Mouse (Mus musculus): ENCODE data around the gene B3galnt2. TPM values are rescaled to one million over a fixed set of nuclear protein-coding genes. Genes with fewer than 3 reads are reported as not detected.
"Not testable (repeated sequence)": the region's sequence is repeated elsewhere in the genome, so short reads cannot be mapped to it uniquely, and the experiment has no call there.

The B3galnt2 gene
- total RNA-seq, 4 experiments from 2014 or later: 67.8 to 85.4 (median 73.2) TPM

GRCm38 (mm10) chr13:14004999-14005398, 50.7 kb downstream of the B3galnt2 start:
- DNase-seq (ENCODE audit: low spot score in 2 of 2): no peak

- no peak for DNase-seq (ENCODE audit: low spot score in 2 of 2)
These were observed 51.8 kb downstream of the B3galnt2 start for GRCm38 (mm10) chr13:14006056-14006455.

GRCm38 (mm10) chr13:14011454-14011995, 57.3 kb downstream of the B3galnt2 start:
- no peak for DNase-seq (ENCODE audit: low spot score in 2 of 2)

GRCm38 (mm10) chr13:14014001-14014400, 59.7 kb downstream of the B3galnt2 start:
- no peak for DNase-seq (ENCODE audit: low spot score in 2 of 2)

GRCm38 (mm10) chr13:14014540-14014939, 60.3 kb downstream of the B3galnt2 start:
- DNase-seq (ENCODE audit: low spot score in 2 of 2): no peak

- DNase-seq (ENCODE audit: low spot score in 2 of 2): no peak
These were observed 61.3 kb downstream of the B3galnt2 start for GRCm38 (mm10) chr13:14015609-14016008.

- DNase-seq (ENCODE audit: low spot score in 2 of 2): no peak
These were observed 64.0 kb downstream of the B3galnt2 start for GRCm38 (mm10) chr13:14018283-14018682.

- no peak for DNase-seq (ENCODE audit: low spot score in 2 of 2)
These were observed 64.6 kb downstream of the B3galnt2 start for GRCm38 (mm10) chr13:14018852-14019251.

- not testable (repeated sequence) for DNase-seq (ENCODE audit: low spot score in 2 of 2)
These were observed 67.1 kb downstream of the B3galnt2 start for GRCm38 (mm10) chr13:14021417-14021816.

- no peak for DNase-seq (ENCODE audit: low spot score in 2 of 2)
These were observed 71.3 kb downstream of the B3galnt2 start for GRCm38 (mm10) chr13:14025554-14025953.

- DNase-seq (ENCODE audit: low spot score in 2 of 2): no peak
These were observed 72.0 kb downstream of the B3galnt2 start for GRCm38 (mm10) chr13:14026154-14026820.

- DNase-seq (ENCODE audit: low spot score in 2 of 2): no peak
These were observed 79.2 kb downstream of the B3galnt2 start for GRCm38 (mm10) chr13:14033309-14034072.

- DNase-seq (ENCODE audit: low spot score in 2 of 2): no peak
These were observed 79.7 kb downstream of the B3galnt2 start for GRCm38 (mm10) chr13:14034073-14034348.

- not testable (repeated sequence) for DNase-seq (ENCODE audit: low spot score in 2 of 2)
These were observed 81.1 kb downstream of the B3galnt2 start for GRCm38 (mm10) chr13:14035352-14035751.

- DNase-seq (ENCODE audit: low spot score in 2 of 2): no peak
These were observed 81.8 kb downstream of the B3galnt2 start for GRCm38 (mm10) chr13:14035875-14036630.

GRCm38 (mm10) chr13:14038911-14039291, 84.6 kb downstream of the B3galnt2 start:
- DNase-seq (ENCODE audit: low spot score in 2 of 2): no peak

- peak; percentile 80 to 84 for DNase-seq (ENCODE audit: low spot score in 2 of 2)
These were observed 85.2 kb downstream of the B3galnt2 start, which contains the start of gene Tbce for GRCm38 (mm10) chr13:14039292-14039965. TSS of gene Tbce (minus strand) at chr13:14039638.

GRCm38 (mm10) chr13:14040186-14040585, 85.9 kb downstream of the B3galnt2 start:
- DNase-seq (ENCODE audit: low spot score in 2 of 2): no peak

GRCm38 (mm10) chr13:14043851-14044250, 89.6 kb downstream of the B3galnt2 start:
- no peak for DNase-seq (ENCODE audit: low spot score in 2 of 2)

- no peak for DNase-seq (ENCODE audit: low spot score in 2 of 2)
These were observed 90.3 kb downstream of the B3galnt2 start for GRCm38 (mm10) chr13:14044521-14044920.

Data from gastrocnemius, adult 8-10 months (tissue).